Mouse (Mus musculus): ENCODE data around the gene Tbx21. TPM values are rescaled to one million over a fixed set of nuclear protein-coding genes. Genes with fewer than 3 reads are reported as not detected.

The Tbx21 gene
- polyA plus RNA-seq, 1 experiment: not detected

DNA sequence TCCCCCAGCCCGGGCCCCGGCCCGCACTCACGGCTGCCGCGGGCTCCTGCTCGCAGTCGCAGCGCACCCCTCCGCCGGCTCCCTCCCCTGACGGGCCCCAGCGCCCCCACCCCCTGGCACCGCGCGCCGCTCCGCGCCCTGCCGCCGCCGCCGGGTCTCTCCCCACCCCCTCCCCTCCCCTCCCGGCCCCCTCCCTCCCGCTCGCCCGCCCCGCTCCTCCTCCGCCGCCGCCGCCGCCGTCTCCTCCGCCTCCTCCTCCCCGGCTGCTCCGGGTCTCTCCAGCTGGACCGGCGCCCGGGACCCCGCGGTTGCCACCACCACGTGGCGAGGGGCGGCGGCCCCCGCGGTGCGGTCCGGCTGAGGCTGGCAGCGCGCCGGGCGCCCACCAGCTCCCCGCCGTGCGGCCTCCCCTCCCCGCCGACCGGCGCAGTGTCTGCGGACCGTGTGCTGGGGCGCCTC is 36.2 kb upstream of the Tbx21 start, which contains the start of gene Tbkbp1:
Gene Tbkbp1, minus strand, starts transcription at position 153 of the 459 bp plus-strand sequence.
- H3K4me3 ChIP-seq (ENCODE audit: insufficient read depth, poor library complexity, severe bottlenecking): peak within 1 kb of the TSS; percentile 11
- H3K79me3 ChIP-seq (ENCODE audit: low read depth): no peaks in the 10 kb centered on the region
- H3K79me2 ChIP-seq (ENCODE audit: control insufficient read depth, insufficient read depth): no peaks in the 10 kb centered on the region
- H3ac ChIP-seq (ENCODE audit: control insufficient read depth, insufficient read length, low read depth): peak within 1 kb of the TSS; percentile 31
- TF ChIP-seq CTCF (IDR thresholded peaks at IDR 0.05; ENCODE audit: control insufficient read depth, insufficient read depth, insufficient read length) (no peak), MAX (IDR thresholded peaks at IDR 0.05) (no peak), CEBPB (IDR thresholded peaks at IDR 0.05; ENCODE audit: low read depth) (no peak), USF1 (IDR thresholded peaks at IDR 0.05; ENCODE audit: low read depth) (no peak), FOSL1 (IDR thresholded peaks at IDR 0.05; ENCODE audit: insufficient read depth, low read length, poor library complexity, severe bottlenecking) (no peak), MYOG (IDR thresholded peaks at IDR 0.05; ENCODE audit: control insufficient read depth, extremely low read depth, insufficient read length) (no peak), MYOD1 (IDR thresholded peaks at IDR 0.05; ENCODE audit: control insufficient read depth, insufficient read length, low read depth) (no peak)
- peaks cover 42% of the 10 kb centered on the region for H3K27me3 ChIP-seq (ENCODE audit: control insufficient read depth, insufficient read depth, insufficient read length)
- H3K36me3 ChIP-seq (ENCODE audit: control insufficient read depth, insufficient read depth): peaks cover 20% of the 10 kb centered on the region

GRCm38 (mm10) chr11:97150411-97151330 is 35.5 kb upstream of the Tbx21 start:
- Histone ChIP-seq H3K27me3 (ENCODE audit: control insufficient read depth, insufficient read depth, insufficient read length) (peaks cover 42% of the 10 kb centered on the region), H3ac (ENCODE audit: control insufficient read depth, insufficient read length, low read depth) (peak overlapping the region; percentile 31), H3K4me3 (ENCODE audit: insufficient read depth, poor library complexity, severe bottlenecking) (peak overlapping the region; percentile 11), H3K79me3 (ENCODE audit: low read depth) (no peaks in the 10 kb centered on the region), H3K36me3 (ENCODE audit: control insufficient read depth, insufficient read depth) (peaks cover 14% of the 10 kb centered on the region), H3K79me2 (ENCODE audit: control insufficient read depth, insufficient read depth) (no peaks in the 10 kb centered on the region)
- TF ChIP-seq FOSL1 (IDR thresholded peaks at IDR 0.05; ENCODE audit: insufficient read depth, low read length, poor library complexity, severe bottlenecking) (no peak), USF1 (IDR thresholded peaks at IDR 0.05; ENCODE audit: low read depth) (peak; percentile 59)

- no peaks in the 10 kb centered on the region for H3K79me3 ChIP-seq (ENCODE audit: low read depth)
- peaks cover 45% of the 10 kb centered on the region for H3K27me3 ChIP-seq (ENCODE audit: control insufficient read depth, insufficient read depth, insufficient read length)
- H3K36me3 ChIP-seq (ENCODE audit: control insufficient read depth, insufficient read depth): peaks cover 8% of the 10 kb centered on the region
- TF ChIP-seq FOSL1 (IDR thresholded peaks at IDR 0.05; ENCODE audit: insufficient read depth, low read length, poor library complexity, severe bottlenecking) (no peak), MYOG (IDR thresholded peaks at IDR 0.05; ENCODE audit: control insufficient read depth, extremely low read depth, insufficient read length) (no peak), MAX (IDR thresholded peaks at IDR 0.05) (no peak), MYOD1 (IDR thresholded peaks at IDR 0.05; ENCODE audit: control insufficient read depth, insufficient read length, low read depth) (no peak), CEBPB (IDR thresholded peaks at IDR 0.05; ENCODE audit: low read depth) (no peak), CTCF (IDR thresholded peaks at IDR 0.05; ENCODE audit: control insufficient read depth, insufficient read depth, insufficient read length) (no peak), USF1 (IDR thresholded peaks at IDR 0.05; ENCODE audit: low read depth) (no peak)
- H3K4me3 ChIP-seq (ENCODE audit: insufficient read depth, poor library complexity, severe bottlenecking): no peak overlapping the region
- H3K79me2 ChIP-seq (ENCODE audit: control insufficient read depth, insufficient read depth): no peaks in the 10 kb centered on the region
- H3ac ChIP-seq (ENCODE audit: control insufficient read depth, insufficient read length, low read depth): no peak overlapping the region
Measured at GRCm38 (mm10) chr11:97149995-97150410, 34.9 kb upstream of the Tbx21 start.

- Histone ChIP-seq H3K36me3 (ENCODE audit: control insufficient read depth, insufficient read depth) (no peaks in the 10 kb centered on the region), H3K79me2 (ENCODE audit: control insufficient read depth, insufficient read depth) (no peaks in the 10 kb centered on the region), H3ac (ENCODE audit: control insufficient read depth, insufficient read length, low read depth) (no peak overlapping the region), H3K4me3 (ENCODE audit: insufficient read depth, poor library complexity, severe bottlenecking) (no peak overlapping the region), H3K27me3 (ENCODE audit: control insufficient read depth, insufficient read depth, insufficient read length) (peaks cover 55% of the 10 kb centered on the region), H3K79me3 (ENCODE audit: low read depth) (no peaks in the 10 kb centered on the region)
- TF ChIP-seq MAX (IDR thresholded peaks at IDR 0.05) (no peak), USF1 (IDR thresholded peaks at IDR 0.05; ENCODE audit: low read depth) (no peak), MYOD1 (IDR thresholded peaks at IDR 0.05; ENCODE audit: control insufficient read depth, insufficient read length, low read depth) (no peak), FOSL1 (IDR thresholded peaks at IDR 0.05; ENCODE audit: insufficient read depth, low read length, poor library complexity, severe bottlenecking) (no peak), CEBPB (IDR thresholded peaks at IDR 0.05; ENCODE audit: low read depth) (no peak), MYOG (IDR thresholded peaks at IDR 0.05; ENCODE audit: control insufficient read depth, extremely low read depth, insufficient read length) (no peak), CTCF (IDR thresholded peaks at IDR 0.05; ENCODE audit: control insufficient read depth, insufficient read depth, insufficient read length) (no peak)
Measured at GRCm38 (mm10) chr11:97149026-97149425, 33.9 kb upstream of the Tbx21 start.

DNA sequence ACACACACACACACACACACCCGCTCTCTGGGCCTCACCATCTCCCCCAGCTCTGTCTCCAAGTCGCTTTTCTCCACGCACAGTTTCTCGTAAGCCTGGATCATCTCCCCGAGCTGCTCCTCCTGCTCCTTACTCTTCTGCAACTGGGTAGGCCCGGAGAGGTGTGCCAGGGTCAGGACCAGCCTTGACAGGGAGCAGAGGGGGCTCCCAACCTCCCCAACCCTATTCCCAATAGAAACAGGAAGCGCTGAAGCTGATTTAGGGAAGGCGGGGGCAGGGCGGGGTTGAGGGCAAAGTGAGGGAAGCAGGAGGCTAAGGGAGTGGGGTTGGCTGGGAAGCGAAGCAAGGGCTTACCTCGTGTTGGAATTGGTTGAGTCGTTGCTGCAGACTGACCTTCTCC is 33.5 kb upstream of the Tbx21 start:
- TF ChIP-seq CTCF (IDR thresholded peaks at IDR 0.05; ENCODE audit: control insufficient read depth, insufficient read depth, insufficient read length) (no peak), MYOD1 (IDR thresholded peaks at IDR 0.05; ENCODE audit: control insufficient read depth, insufficient read length, low read depth) (no peak), FOSL1 (IDR thresholded peaks at IDR 0.05; ENCODE audit: insufficient read depth, low read length, poor library complexity, severe bottlenecking) (no peak), MYOG (IDR thresholded peaks at IDR 0.05; ENCODE audit: control insufficient read depth, extremely low read depth, insufficient read length) (no peak), CEBPB (IDR thresholded peaks at IDR 0.05; ENCODE audit: low read depth) (no peak)
- Histone ChIP-seq H3K4me3 (ENCODE audit: insufficient read depth, poor library complexity, severe bottlenecking) (no peak overlapping the region), H3K27me3 (ENCODE audit: control insufficient read depth, insufficient read depth, insufficient read length) (peaks cover 55% of the 10 kb centered on the region), H3ac (ENCODE audit: control insufficient read depth, insufficient read length, low read depth) (no peak overlapping the region), H3K79me3 (ENCODE audit: low read depth) (no peaks in the 10 kb centered on the region), H3K36me3 (ENCODE audit: control insufficient read depth, insufficient read depth) (no peaks in the 10 kb centered on the region), H3K79me2 (ENCODE audit: control insufficient read depth, insufficient read depth) (no peaks in the 10 kb centered on the region)

All from C2C12 (cell line).